Mouse (Mus musculus) hindbrain, embryonic 10.5 days (tissue): ENCODE results near the gene Saa2. TPM values are rescaled to one million over a fixed set of nuclear protein-coding genes. Genes with fewer than 3 reads are reported as not detected.
"Not testable (repeated sequence)": the region's sequence is repeated elsewhere in the genome, so short reads cannot be mapped to it uniquely, and the experiment has no call there.

ENCODE experiments used
- DNase-seq: peaks from one replicate; pipeline ENCODE4 v3.0.0-alpha.2; 2017; ENCODE audit warnings: low spot score
- H3K27ac ChIP-seq: fragments of 300-500 bp; sonication (generic); 2 replicates; pipeline ENCODE4 v1.5.1; 2016; ENCODE audit warnings: mild to moderate bottlenecking, moderate library complexity
- H3K27me3 ChIP-seq: fragments of 300-500 bp; sonication (generic); 2 replicates; pipeline ENCODE4 v1.6.1; 2016; ENCODE audit warnings: mild to moderate bottlenecking; ENCODE audit not compliant: poor library complexity, insufficient read depth, severe bottlenecking
- H3K36me3 ChIP-seq: fragments of 300-500 bp; sonication (generic); 2 replicates; pipeline ENCODE4 v1.6.1; 2016; ENCODE audit warnings: mild to moderate bottlenecking, moderate library complexity
- H3K4me1 ChIP-seq: fragments of 300-500 bp; sonication (generic); replicated peaks from 2 replicates; pipeline ENCODE4 v1.6.1; 2016; ENCODE audit warnings: mild to moderate bottlenecking
- H3K4me3 ChIP-seq: fragments of 300-500 bp; sonication (generic); 2 replicates; pipeline ENCODE4 v1.5.1; 2016; ENCODE audit warnings: mild to moderate bottlenecking, moderate library complexity
- H3K9me3 ChIP-seq: fragments of 300-500 bp; sonication (generic); 2 replicates; pipeline ENCODE4 v1.6.1; 2016; ENCODE audit warnings: mild to moderate bottlenecking, moderate library complexity
- WGBS: fragments of 180-500 bp; shearing (Covaris S2); methylation state at CpG from one replicate; pipeline ENCODE4 v1.1.7; 2016; 5-methylcytosine and 5-hydroxymethylcytosine counted together
- polyA plus RNA-seq: library from polyadenylated mRNA; unstranded; fragments of >200 nt; fragmentation: Nextera tagmentation; extraction: Ambion mirVana; gene quantifications from 2 replicates; pipeline ENCODE4 v1.2.1, GENCODE M21; 2016

Gene Saa2
- polyA plus RNA-seq, 1 experiment from 2014 or later = 0.58 TPM

GRCm38 (mm10) chr7:46732458-46732857 is 19.1 kb upstream of the Saa2 start, which contains the start of gene Saa4:
Gene Saa4, minus strand, starts transcription at chr7:46732603.
- H3K27me3 ChIP-seq = no peaks in the 10 kb centered on the region
- no peaks in the 10 kb centered on the region for H3K4me1 ChIP-seq
- no peak for DNase-seq
- no peaks in the 10 kb centered on the region for H3K9me3 ChIP-seq
- H3K36me3 ChIP-seq = no peaks in the 10 kb centered on the region
- no peak within 1 kb of the TSS for H3K4me3 ChIP-seq
- 84% methylated on average over 4 of the region's 4 CpGs for WGBS
- no peak within 1 kb of the TSS for H3K27ac ChIP-seq

- no peaks in the 10 kb centered on the region for H3K36me3 ChIP-seq
- no peaks in the 10 kb centered on the region for H3K4me1 ChIP-seq
- DNase-seq = no peak
- no peak overlapping the region for H3K27ac ChIP-seq
- no peaks in the 10 kb centered on the region for H3K27me3 ChIP-seq
- 88% methylated on average over 2 of the region's 2 CpGs for WGBS
- H3K4me3 ChIP-seq = no peak overlapping the region
- no peaks in the 10 kb centered on the region for H3K9me3 ChIP-seq
Measured at GRCm38 (mm10) chr7:46734983-46735382, 16.6 kb upstream of the Saa2 start.

- WGBS = 84% methylated on average over 12 of the region's 12 CpGs
- H3K36me3 ChIP-seq = no peaks in the 10 kb centered on the region
- H3K9me3 ChIP-seq = no peaks in the 10 kb centered on the region
- H3K27ac ChIP-seq = no peak overlapping the region
- no peak overlapping the region for H3K4me3 ChIP-seq
- no peak for DNase-seq
- no peaks in the 10 kb centered on the region for H3K4me1 ChIP-seq
- no peaks in the 10 kb centered on the region for H3K27me3 ChIP-seq
Measured at GRCm38 (mm10) chr7:46738561-46739460, 12.8 kb upstream of the Saa2 start.

GRCm38 (mm10) chr7:46740041-46740440 is 11.5 kb upstream of the Saa2 start:
- not testable (repeated sequence) for H3K36me3 ChIP-seq, H3K9me3 ChIP-seq, DNase-seq, H3K27me3 ChIP-seq, H3K4me3 ChIP-seq, H3K4me1 ChIP-seq, H3K27ac ChIP-seq
- 84% methylated on average over 5 of the region's 5 CpGs for WGBS

GRCm38 (mm10) chr7:46742880-46743279 is 8.7 kb upstream of the Saa2 start, which contains the start of gene Saa1:
Gene Saa1, minus strand, starts transcription at chr7:46742980.
- not testable (repeated sequence) for H3K27me3 ChIP-seq, DNase-seq, H3K27ac ChIP-seq, H3K4me1 ChIP-seq, H3K4me3 ChIP-seq, H3K9me3 ChIP-seq, H3K36me3 ChIP-seq
- WGBS = 83% methylated on average over 3 of the region's 3 CpGs

GRCm38 (mm10) chr7:46745816-46746215 is 5.8 kb upstream of the Saa2 start:
- H3K27me3 ChIP-seq = no peaks in the 10 kb centered on the region
- H3K27ac ChIP-seq = no peak overlapping the region
- H3K4me1 ChIP-seq = no peaks in the 10 kb centered on the region
- no peak overlapping the region for H3K4me3 ChIP-seq
- no peaks in the 10 kb centered on the region for H3K9me3 ChIP-seq
- WGBS = 84% methylated on average over 3 of the region's 3 CpGs
- DNase-seq = no peak
- no peaks in the 10 kb centered on the region for H3K36me3 ChIP-seq

- Histone ChIP-seq H3K36me3 (no peaks in the 10 kb centered on the region), H3K27ac (no peak overlapping the region), H3K27me3 (no peaks in the 10 kb centered on the region), H3K9me3 (no peaks in the 10 kb centered on the region), H3K4me1 (no peaks in the 10 kb centered on the region), H3K4me3 (no peak overlapping the region)
- WGBS = 90% methylated on average over 7 of the region's 7 CpGs
- DNase-seq = no peak
Measured at GRCm38 (mm10) chr7:46746381-46746780, 5.2 kb upstream of the Saa2 start.

- Histone ChIP-seq H3K9me3 (no peaks in the 10 kb centered on the region), H3K27ac (no peak overlapping the region), H3K27me3 (no peaks in the 10 kb centered on the region), H3K4me3 (no peak overlapping the region), H3K36me3 (no peaks in the 10 kb centered on the region), H3K4me1 (no peaks in the 10 kb centered on the region)
- 45% methylated on average over 3 of the region's 3 CpGs for WGBS
- no peak for DNase-seq
Measured at GRCm38 (mm10) chr7:46748459-46748858, 3.1 kb upstream of the Saa2 start.

GRCm38 (mm10) chr7:46761049-46761795 is 9.6 kb downstream of the Saa2 start:
- DNase-seq = no peak
- no peak overlapping the region for H3K4me3 ChIP-seq
- H3K36me3 ChIP-seq = peaks cover 74% of the 10 kb centered on the region
- H3K4me1 ChIP-seq = no peaks in the 10 kb centered on the region
- WGBS = 79% methylated on average over 11 of the region's 11 CpGs
- no peaks in the 10 kb centered on the region for H3K9me3 ChIP-seq
- no peaks in the 10 kb centered on the region for H3K27me3 ChIP-seq
- no peak overlapping the region for H3K27ac ChIP-seq

- Histone ChIP-seq H3K27ac (no peak overlapping the region), H3K36me3 (peaks cover 86% of the 10 kb centered on the region), H3K4me1 (no peaks in the 10 kb centered on the region), H3K27me3 (no peaks in the 10 kb centered on the region), H3K9me3 (no peaks in the 10 kb centered on the region), H3K4me3 (no peak overlapping the region)
- WGBS = 94% methylated on average over 5 of the region's 5 CpGs
- DNase-seq = no peak
Measured at GRCm38 (mm10) chr7:46762601-46763000, 11.0 kb downstream of the Saa2 start.

GRCm38 (mm10) chr7:46764672-46765071 is 13.1 kb downstream of the Saa2 start:
- no peaks in the 10 kb centered on the region for H3K9me3 ChIP-seq
- peaks cover 95% of the 10 kb centered on the region for H3K36me3 ChIP-seq
- no peaks in the 10 kb centered on the region for H3K4me1 ChIP-seq
- H3K27ac ChIP-seq = no peak overlapping the region
- 85% methylated on average over 8 of the region's 8 CpGs for WGBS
- H3K4me3 ChIP-seq = no peak overlapping the region
- no peak for DNase-seq
- H3K27me3 ChIP-seq = no peaks in the 10 kb centered on the region

- DNase-seq = no peak
- H3K27me3 ChIP-seq = no peaks in the 10 kb centered on the region
- no peaks in the 10 kb centered on the region for H3K4me1 ChIP-seq
- no peak overlapping the region for H3K4me3 ChIP-seq
- H3K36me3 ChIP-seq = peaks cover 91% of the 10 kb centered on the region
- no peak overlapping the region for H3K27ac ChIP-seq
- H3K9me3 ChIP-seq = no peaks in the 10 kb centered on the region
Measured at GRCm38 (mm10) chr7:46767371-46767770, 15.8 kb downstream of the Saa2 start.

- Histone ChIP-seq H3K4me3 (no peak overlapping the region), H3K36me3 (peaks cover 91% of the 10 kb centered on the region), H3K9me3 (no peaks in the 10 kb centered on the region), H3K27me3 (no peaks in the 10 kb centered on the region), H3K27ac (no peak overlapping the region), H3K4me1 (no peaks in the 10 kb centered on the region)
- 88% methylated on average over 7 of the region's 7 CpGs for WGBS
- DNase-seq = no peak
Measured at GRCm38 (mm10) chr7:46768451-46768850, 16.9 kb downstream of the Saa2 start.
